Mouse (Mus musculus) c-Kit-positive CD71-negative TER-119-negative erythroid progenitor cells, embryonic 14.5 days (primary cell): ENCODE measurements at regions not wholly inside any gene's neighbourhood (a gene's known extent, or its start where the extent isn't known, plus 50 kb on each side); places are given as distances from the start of the nearest gene placed in this dataset.
"Not testable (repeated sequence)": the region's sequence is repeated elsewhere in the genome, so short reads cannot be mapped to it uniquely, and the experiment has no call there.

Experiments used
- DNase-seq: peaks from one replicate; pipeline ENCODE4 v3.0.0-alpha.2; 2013; ENCODE audit warnings: low read depth

GRCm38 (mm10) chr1:185939914-185940313 is 177.2 kb downstream of the Lyplal1 start:
- no peak for DNase-seq

DNA sequence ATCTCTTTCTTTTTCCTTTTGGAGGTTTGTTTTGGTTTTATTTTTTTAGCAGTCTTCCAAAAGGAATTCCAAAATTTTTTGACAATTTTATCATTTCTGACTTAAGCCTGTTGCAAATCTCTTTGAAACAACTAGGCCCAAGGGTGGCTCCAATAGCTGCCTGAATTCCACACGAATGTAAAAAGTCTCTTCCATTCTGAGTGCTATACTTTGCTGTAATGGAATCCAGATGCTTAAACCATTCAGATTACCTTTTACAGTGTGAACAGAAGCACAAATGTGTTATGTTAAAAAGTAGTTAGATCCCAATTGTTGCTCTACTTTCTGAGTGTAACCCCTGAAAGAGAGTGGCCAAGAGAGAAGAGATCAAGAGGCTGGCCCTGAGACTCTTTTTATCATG is 176.6 kb downstream of the Lyplal1 start:
- no peak for DNase-seq

GRCm38 (mm10) chr1:185951163-185951562 is 165.9 kb downstream of the Lyplal1 start:
- DNase-seq = no peak

DNA sequence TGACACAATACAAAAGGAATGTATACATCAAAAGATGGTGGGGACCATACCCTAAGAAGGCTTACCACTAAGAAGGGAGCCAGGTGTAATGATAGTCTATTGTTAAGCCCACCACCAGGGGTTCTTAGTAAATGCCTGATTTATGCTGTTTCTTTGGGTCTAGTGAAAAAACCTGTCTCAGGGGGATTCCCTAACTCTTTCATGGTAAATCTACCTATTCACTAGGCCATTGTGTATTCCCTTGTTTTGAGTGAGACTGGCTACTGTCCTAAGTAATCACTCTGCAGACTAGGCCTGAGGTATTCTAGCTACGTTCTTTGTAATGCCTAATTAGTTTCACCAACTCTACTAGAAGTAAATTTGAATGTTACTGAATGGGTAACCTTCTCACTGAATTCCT is 161.3 kb downstream of the Lyplal1 start:
- DNase-seq = not testable (repeated sequence)

- no peak for DNase-seq
These were observed 159.6 kb downstream of the Lyplal1 start for GRCm38 (mm10) chr1:185957557-185957956.

- no peak for DNase-seq
These were observed 158.8 kb downstream of the Lyplal1 start for GRCm38 (mm10) chr1:185958276-185958675.

DNA sequence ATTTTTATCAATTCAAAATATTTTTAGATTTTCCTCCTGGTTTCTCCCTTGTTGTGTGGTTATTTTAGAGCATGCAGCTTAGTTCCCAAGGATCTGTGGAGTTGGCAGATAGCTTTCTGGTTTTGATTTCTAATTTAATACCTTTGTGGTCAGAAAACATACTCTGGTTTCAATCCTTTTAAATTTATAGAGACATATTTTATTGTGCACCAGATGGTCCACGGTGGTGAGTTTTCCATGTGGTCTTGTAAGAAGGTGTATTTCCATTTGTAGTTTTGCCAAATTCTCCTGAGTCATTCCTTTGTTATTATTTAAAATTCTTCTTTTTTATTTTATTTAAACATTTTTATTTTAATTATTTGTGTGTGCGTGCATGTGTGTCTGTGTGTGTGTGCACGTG is 154.5 kb downstream of the Lyplal1 start:
- no peak for DNase-seq

- DNase-seq = no peak
These were observed 153.3 kb downstream of the Lyplal1 start for GRCm38 (mm10) chr1:185963773-185964172.

- no peak for DNase-seq
These were observed 152.7 kb downstream of the Lyplal1 start for GRCm38 (mm10) chr1:185964426-185964825.

GRCm38 (mm10) chr1:185967227-185967626 is 149.9 kb downstream of the Lyplal1 start:
- DNase-seq = no peak

- DNase-seq = no peak
These were observed 149.3 kb downstream of the Lyplal1 start for GRCm38 (mm10) chr1:185967816-185968215.

GRCm38 (mm10) chr1:185968642-185969041 is 148.5 kb downstream of the Lyplal1 start:
- no peak for DNase-seq

DNA sequence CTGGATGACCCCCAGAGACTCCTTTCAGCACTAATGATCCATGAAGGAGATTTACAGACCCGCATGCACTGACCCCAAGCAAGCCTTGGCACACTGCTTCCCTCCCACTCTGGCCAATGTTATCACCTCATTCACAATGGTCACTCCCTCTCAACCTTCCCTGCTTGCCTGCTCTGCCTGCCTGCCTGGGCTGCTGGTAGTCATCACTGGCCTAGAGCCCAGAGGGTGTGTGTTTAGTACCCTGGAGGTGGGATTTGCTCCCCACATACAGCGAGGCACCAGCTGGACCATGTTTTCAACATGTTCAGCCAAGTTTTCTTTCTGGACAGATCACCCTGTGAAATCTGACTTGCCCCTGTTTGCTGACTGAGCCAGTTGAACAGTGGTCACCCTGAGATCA is 147.9 kb downstream of the Lyplal1 start:
- no peak for DNase-seq

GRCm38 (mm10) chr1:185977075-185977474 is 140.0 kb downstream of the Lyplal1 start:
- DNase-seq = no peak

DNA sequence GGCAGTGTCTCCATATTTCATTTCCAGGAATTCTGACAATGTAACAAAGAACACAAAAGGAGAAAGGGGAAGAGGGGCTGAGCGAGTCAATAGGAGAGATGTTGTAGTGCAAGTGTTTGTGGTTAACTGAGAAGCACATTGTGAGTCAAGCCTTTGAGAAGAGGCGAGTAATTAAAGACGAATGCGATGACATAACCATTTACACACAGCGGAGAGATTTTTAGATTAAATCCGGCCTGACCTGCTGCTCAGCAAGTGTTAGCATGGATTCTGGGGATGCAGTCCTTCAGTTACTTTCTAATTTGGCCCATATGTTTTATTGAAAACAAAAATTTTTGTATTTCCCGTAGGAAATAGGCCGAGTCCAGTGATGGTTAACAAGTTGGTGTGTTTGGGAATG is 127.7 kb downstream of the Lyplal1 start:
- no peak for DNase-seq

- DNase-seq = not testable (repeated sequence)
These were observed 117.0 kb downstream of the Lyplal1 start for GRCm38 (mm10) chr1:186000066-186000465.

GRCm38 (mm10) chr1:186013413-186013812 is 103.7 kb downstream of the Lyplal1 start:
- no peak for DNase-seq

- DNase-seq = no peak
These were observed 102.9 kb downstream of the Lyplal1 start for GRCm38 (mm10) chr1:186014166-186014565.

DNA sequence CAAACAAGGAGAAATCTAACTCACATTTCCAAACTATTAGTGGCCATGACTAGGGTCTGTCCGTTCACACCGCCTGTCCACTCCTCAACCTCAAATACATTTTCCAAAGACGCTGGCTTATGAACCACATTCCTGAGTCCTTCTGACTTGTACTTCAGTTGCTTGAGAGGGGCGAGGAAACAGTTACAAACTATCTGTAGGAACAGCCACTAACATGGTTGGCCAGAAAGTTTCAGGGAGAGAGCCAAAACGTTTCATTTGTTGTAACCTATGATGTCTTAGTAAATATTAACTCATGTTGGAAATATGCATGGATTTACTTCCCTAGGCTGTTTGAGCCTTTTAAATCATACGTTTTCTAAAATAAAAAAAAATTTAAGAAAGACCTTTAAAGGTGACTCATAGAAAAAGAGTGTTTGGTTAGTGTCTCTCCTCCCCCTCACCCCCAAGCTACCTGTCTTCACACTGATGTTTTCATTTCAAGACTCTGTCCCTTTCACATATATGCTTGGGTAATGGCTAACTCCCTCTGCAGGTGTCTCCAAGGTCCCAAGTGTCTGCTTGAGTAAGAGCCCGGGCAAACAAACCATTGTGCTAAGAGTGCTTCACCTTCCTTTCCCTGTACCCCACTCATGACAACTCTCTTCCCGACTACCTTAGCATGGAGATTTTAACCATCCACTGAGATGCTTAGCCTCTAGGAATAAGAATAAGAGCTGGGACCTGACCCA is 101.1 kb downstream of the Lyplal1 start:
- no peak for DNase-seq

GRCm38 (mm10) chr1:186017547-186017946 is 99.6 kb downstream of the Lyplal1 start:
- no peak for DNase-seq

DNA sequence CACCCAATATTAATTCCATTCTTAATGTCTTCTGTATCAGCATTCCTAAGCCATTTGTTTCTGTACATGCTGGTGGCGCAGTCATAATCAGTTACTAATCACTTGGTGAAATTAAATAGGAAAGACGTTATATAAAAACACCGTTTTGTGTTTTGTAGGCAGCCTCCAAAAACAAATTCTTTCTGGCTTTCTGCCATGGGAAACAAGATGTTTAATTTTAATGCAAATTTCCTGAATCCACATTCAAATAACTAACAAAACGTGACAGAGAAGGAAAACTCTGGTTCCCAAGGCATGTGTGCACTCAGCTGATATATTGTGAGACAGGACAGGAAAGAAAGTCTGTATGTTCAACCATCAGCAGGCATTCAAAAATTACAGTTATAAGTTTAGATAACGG is 97.6 kb downstream of the Lyplal1 start:
- DNase-seq = no peak

DNA sequence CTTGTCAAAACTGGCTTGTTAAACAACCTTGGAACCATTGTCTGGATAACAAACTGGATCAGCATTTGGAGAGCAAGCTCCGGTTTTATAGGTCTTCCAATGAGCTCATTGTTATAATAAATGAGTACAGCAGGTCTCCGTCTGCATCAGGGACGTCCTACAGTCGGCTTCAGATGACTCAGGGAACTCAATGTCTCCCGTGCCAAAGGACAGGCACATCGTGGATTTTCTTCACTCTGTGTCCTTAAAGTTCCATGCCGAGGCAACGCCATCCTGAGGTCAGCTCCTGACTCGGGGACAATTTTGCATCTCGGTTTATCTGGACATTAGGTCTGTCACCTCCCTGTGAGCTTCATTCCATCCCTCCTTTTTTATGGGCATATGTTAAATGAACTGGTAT is 85.2 kb downstream of the Lyplal1 start:
- DNase-seq = no peak

DNA sequence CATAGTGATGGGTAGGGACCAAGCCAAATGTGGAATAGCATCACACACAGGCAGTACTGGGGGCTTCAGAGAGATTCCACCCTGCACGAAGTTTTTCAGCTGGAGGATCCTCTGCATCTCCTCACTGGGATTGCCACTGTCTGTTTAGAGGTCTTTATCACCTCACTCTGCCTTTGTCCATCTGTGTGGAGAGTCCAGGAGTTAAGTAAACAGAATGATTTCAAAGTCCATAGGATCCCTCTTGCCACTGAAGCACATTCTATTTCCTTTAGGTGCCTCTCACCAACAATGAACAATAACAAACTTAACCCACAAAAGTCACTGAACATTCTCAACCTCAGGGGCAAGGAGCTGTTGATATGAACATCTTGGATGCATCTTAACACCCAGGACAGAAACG is 82.7 kb downstream of the Lyplal1 start:
- no peak for DNase-seq
